Mouse (Mus musculus) liver, embryonic 18 days (tissue): ENCODE measurements around the gene Stk36. TPM values are rescaled to one million over a fixed set of nuclear protein-coding genes. Genes with fewer than 3 reads are reported as not detected.

Source experiments
- polyA plus RNA-seq: library from polyadenylated mRNA; depleted of rRNA; stranded (reverse); fragments of >200 nt; gene quantifications from 2 replicates; pipeline ENCODE4 v1.2.3, GENCODE M21; 2012; rRNA removed

Stk36 gene
- 0.19 and 0.23 TPM in 2 replicates for polyA plus RNA-seq

DNA sequence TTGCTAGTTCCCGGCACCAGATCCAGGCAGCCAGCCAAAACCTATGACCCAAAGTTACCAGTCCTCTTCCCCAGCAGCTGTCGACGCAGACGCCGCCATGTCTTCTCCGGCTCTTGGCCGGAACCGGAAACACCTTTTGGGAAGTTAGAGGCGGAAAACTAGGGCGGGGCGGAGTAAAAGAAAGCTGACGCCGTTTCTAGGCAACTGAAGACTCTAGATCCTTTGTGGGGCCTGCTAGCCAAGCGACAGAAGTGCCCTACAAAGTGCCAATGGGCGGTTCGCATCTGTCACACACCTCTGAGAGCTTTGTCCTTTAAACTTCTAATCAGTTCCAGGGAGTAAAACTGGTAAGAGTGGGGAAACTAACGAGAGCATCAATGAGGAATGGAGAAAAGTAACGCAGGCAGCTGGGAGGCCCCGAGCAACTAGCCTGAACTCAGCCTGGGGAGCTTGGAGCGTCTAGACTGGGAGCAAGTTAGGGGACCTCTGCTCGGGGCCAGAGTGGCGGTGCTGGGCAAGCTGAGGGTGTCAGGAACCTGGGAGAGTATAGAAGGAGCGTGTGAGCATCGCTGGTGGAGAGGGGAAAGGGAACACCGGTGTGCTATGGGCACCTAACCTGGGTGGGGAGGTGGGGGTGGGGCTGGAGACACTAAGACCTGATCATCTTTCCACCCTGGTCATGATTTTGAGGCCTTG is at the start of gene Stk36, which contains the start of gene Rnf25:
Gene Stk36 (plus strand): TSS at position 179 of the 696 bp plus-strand sequence.
Gene Rnf25 (minus strand): TSS at position 131 of the 696 bp plus-strand sequence.

DNA sequence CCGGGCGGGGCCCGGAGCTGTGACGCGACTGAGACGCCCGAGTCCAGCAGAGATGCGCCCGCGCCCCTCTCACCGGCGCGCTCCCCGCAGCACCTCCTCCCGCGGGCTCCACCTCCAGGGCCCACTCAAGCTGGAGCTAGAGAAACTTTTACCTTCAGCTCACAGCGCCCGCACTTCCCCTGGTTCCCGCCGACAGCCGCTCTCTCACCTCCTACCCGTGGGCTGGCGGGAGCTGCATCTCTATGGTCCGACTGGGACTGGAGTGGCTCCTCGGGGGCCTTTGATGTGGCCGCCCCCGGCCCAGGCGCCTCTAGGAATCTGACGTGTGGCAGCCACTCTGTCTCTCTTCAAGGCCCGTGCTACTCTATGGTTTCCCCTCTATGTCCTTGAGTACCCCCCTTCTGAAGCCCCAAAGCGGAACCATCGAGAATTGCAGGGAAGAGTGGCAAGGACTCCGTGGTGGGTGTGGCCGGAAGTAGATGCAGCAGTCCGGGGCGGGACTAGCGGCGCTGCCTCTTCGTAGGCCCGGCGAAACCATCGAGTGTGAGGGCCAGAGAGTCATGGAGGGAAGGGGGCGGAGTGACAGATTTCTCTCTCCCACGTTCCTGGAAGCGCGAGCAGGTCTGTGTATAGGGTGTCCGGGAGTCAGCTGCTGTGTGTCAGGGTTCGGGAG is 13.3 kb upstream of the Stk36 start, which contains the start of the genes Zfp142 and Bcs1l:
Gene Zfp142 (minus strand): TSS at position 474 of the 673 bp plus-strand sequence.
Gene Bcs1l (plus strand): TSS at position 517 of the 673 bp plus-strand sequence.

DNA sequence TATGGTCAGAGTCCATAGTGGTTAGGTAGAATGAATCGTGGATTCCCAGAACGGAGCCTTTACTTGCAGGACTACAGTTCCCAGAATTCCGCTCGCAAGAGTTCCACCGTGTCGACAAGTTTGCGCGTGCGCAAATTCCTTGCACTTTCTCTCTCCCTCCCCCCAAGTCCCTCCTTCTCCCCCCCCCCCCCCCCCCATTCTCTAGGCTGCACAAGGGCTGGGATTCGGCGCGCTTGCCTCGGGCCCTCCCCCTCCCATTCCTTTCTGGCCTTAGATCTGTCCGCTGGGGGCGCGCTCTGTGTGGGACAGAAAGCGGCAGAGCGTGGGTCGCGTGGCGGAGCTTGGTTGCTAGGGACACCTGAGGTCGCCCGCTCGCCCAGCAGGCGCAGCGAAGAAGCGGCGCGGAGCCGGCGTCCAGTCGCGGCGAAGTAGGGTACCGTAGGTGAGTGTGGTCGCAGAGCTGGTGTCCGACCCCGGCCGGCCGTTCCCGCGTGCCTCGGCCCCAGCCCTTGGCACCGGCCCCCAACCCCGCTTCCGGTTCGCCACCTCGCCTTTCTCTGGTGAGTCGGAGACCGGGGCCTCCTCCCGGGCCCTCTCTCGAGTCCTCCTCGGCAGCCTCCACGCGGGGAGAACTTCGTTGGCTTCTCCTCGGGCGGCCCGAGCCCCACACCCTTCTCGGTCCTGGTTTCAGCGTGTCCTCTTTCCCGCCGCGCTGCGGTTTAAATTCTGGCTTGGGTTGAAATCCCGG is 60.4 kb downstream of the Stk36 start, which contains the start of gene Ttll4:
Gene Ttll4 (plus strand): TSS at position 298 of the 748 bp plus-strand sequence.

Other genes starting within 250 kb of the Stk36 start
- 0.13 and 0.16 TPM in 2 replicates for gene Catip, start 239.3 kb upstream of the Stk36 start, polyA plus RNA-seq
- 25.1 and 26.1 TPM in 2 replicates for gene Slc11a1, start 226.2 kb upstream of the Stk36 start, polyA plus RNA-seq
- 44.9 and 47.5 TPM in 2 replicates for gene Ctdsp1, start 209.9 kb upstream of the Stk36 start, polyA plus RNA-seq
- gene Vil1, start 192.1 kb upstream of the Stk36 start, polyA plus RNA-seq = 0.71 and 0.74 TPM in 2 replicates
- 16.1 and 16.8 TPM in 2 replicates for gene Cnot9, start 95.4 kb upstream of the Stk36 start, polyA plus RNA-seq
- gene Plcd4, start 58.6 kb upstream of the Stk36 start, polyA plus RNA-seq = not detected in 2 replicates
- gene Usp37, start 57.2 kb upstream of the Stk36 start, polyA plus RNA-seq = 2.8 and 3.0 TPM in 2 replicates
- 2.0 and 2.5 TPM in 2 replicates for gene Zfp142, start 13.2 kb upstream of the Stk36 start, polyA plus RNA-seq
- gene Bcs1l, start 13.2 kb upstream of the Stk36 start, polyA plus RNA-seq = 9.5 and 10.3 TPM in 2 replicates
- gene Rnf25, start within 50 bp of the Stk36 start, polyA plus RNA-seq = 29.2 and 31.2 TPM in 2 replicates
- gene Ttll4, start 60.3 kb downstream of the Stk36 start, polyA plus RNA-seq = 5.8 and 6.6 TPM in 2 replicates
- gene Cyp27a1, start 112.1 kb downstream of the Stk36 start, polyA plus RNA-seq = 30.0 and 34.2 TPM in 2 replicates
- gene Prkag3, start 147.8 kb downstream of the Stk36 start, polyA plus RNA-seq = 0.12 and 0.22 TPM in 2 replicates
- 0.06 and 0.07 TPM in 2 replicates for gene Wnt6, start 170.4 kb downstream of the Stk36 start, polyA plus RNA-seq
- not detected in 2 replicates for gene Wnt10a, start 190.1 kb downstream of the Stk36 start, polyA plus RNA-seq